In genomic region chr11:55102015-55102414, GRCm38 (mm10) we compare ENCODE assay signal across 29 mouse cellular contexts. TPM values are rescaled to one million over a fixed set of nuclear protein-coding genes. Genes with fewer than 3 reads are reported as not detected.
DNase-seq lines count a peak whose midpoint lies in the region; ATAC-seq and TF ChIP-seq lines count a peak whose summit lies in the region.
"Had no signal": no experiment of that assay in that cellular context is flagged by ENCODE, and none has a peak within 500 bp of the region (broad histone marks: within the 10 kb centered on the region; RNA-seq: fewer than 3 reads in every experiment).

No protein-coding gene starts in this region.

- H3K9ac ChIP-seq in MEL (ENCODE audit: control insufficient read depth, low read depth, low read length, poor library complexity, severe bottlenecking), result no peak overlapping the region
- no peak overlapping the region for H3K9ac ChIP-seq in kidney, embryonic 14.5 days (ENCODE audit: low read depth, low read length)
- H3K9ac ChIP-seq: embryonic facial prominence, embryonic 13.5 days; embryonic facial prominence, embryonic 15.5 days; forebrain, embryonic 13.5 days; forebrain, embryonic 15.5 days; forebrain, postnatal 0 days had no signal

- H3K4me3 ChIP-seq in testis, adult 2 months (ENCODE audit: control insufficient read depth, low read depth, low read length), result peak overlapping the region; percentile 1
- H3K4me3 ChIP-seq in MEL (ENCODE audit: control insufficient read depth in 1 of 2, insufficient read depth in 1 of 2, low read depth in 2 of 2, low read length in 2 of 2), result no peak overlapping the region
- H3K4me3 ChIP-seq in kidney, embryonic 14.5 days (ENCODE audit: low read length), result no peak overlapping the region
- H3K4me3 ChIP-seq: embryonic facial prominence, embryonic 13.5 days; embryonic facial prominence, embryonic 15.5 days; forebrain, embryonic 13.5 days; forebrain, embryonic 15.5 days had no signal

- TF ChIP-seq EP300 in MEL (IDR thresholded peaks at IDR 0.05; ENCODE audit: low read depth in 1 of 2, low read length in 2 of 2), result no peak

- DNase-seq in cerebellum, adult 9-10 months, result peak; percentile 26
- no peak for DNase-seq in testis, postnatal 14 days (ENCODE audit: low spot score)
- no peak for DNase-seq in MEL (ENCODE audit: low read depth, low spot score)
- DNase-seq: adrenal gland, adult 2 months; adrenal gland, postnatal 10 days; adrenal gland, postnatal 25 days; B cell, adult 2 months; cerebellum, adult 11-12 months; cerebellum, adult 2 months; cerebellum, adult 9-11 months; cerebellum, postnatal 14 days; cerebellum, postnatal 36 days; embryo, embryonic 11 days; forebrain, postnatal 0 days had no signal

- WGBS in kidney, embryonic 14.5 days, result 93% methylated on average over 3 of the region's 3 CpGs

- no peak for TF ChIP-seq POLR2A in testis, adult 2 months (IDR thresholded peaks at IDR 0.05; ENCODE audit: control insufficient read depth, low read depth, low read length)
- TF ChIP-seq POLR2A in MEL (IDR thresholded peaks at IDR 0.05; ENCODE audit: control insufficient read depth in 1 of 2, insufficient read depth in 1 of 2, low read depth in 1 of 2, low read length in 2 of 2, poor library complexity in 1 of 2), result no peak

- H3K4me1 ChIP-seq in testis, adult 2 months (ENCODE audit: control insufficient read depth, insufficient read depth, low read length), result peaks cover 10% of the 10 kb centered on the region
- peaks cover 6 to 13% of the 10 kb centered on the region in 2 experiments for H3K4me1 ChIP-seq in MEL (ENCODE audit: control insufficient read depth in 1 of 2, insufficient read depth in 2 of 2, low read length in 2 of 2)
- H3K4me1 ChIP-seq in kidney, embryonic 14.5 days (ENCODE audit: control insufficient read depth, insufficient read depth, low read length), result 0 out of 2 replicates have a peak, but pooled peaks cover 4% of the 10 kb centered on the region

- H3K9me3 ChIP-seq in MEL (replicated peaks; ENCODE audit: insufficient read depth, low read length), result no peaks in the 10 kb centered on the region
- H3K9me3 ChIP-seq in kidney, embryonic 14.5 days (ENCODE audit: control insufficient read depth, low read length), result no peaks in the 10 kb centered on the region
- H3K9me3 ChIP-seq: embryonic facial prominence, embryonic 13.5 days; embryonic facial prominence, embryonic 15.5 days; forebrain, embryonic 13.5 days; forebrain, embryonic 15.5 days had no signal

- no peak for TF ChIP-seq RAD21 in MEL (IDR thresholded peaks at IDR 0.05; ENCODE audit: low read depth, low read length)

- ATAC-seq in cerebellum, adult (ENCODE audit: insufficient number of reproducible peaks, low FRiP score, low TSS enrichment), result no peak
- ATAC-seq in kidney, embryonic 14.5 days (ENCODE audit: low FRiP score, low TSS enrichment), result no peak
- ATAC-seq: CD4-positive, CD25-positive, alpha-beta regulatory T cell, adult 4 months; forebrain, embryonic 13.5 days; forebrain, embryonic 15.5 days; forebrain, postnatal 0 days had no signal

- H3K27ac ChIP-seq in testis, adult 2 months (ENCODE audit: control insufficient read depth, insufficient read depth, low read depth, low read length), result no peak overlapping the region
- no peak overlapping the region for H3K27ac ChIP-seq in MEL (ENCODE audit: control insufficient read depth, low read depth, low read length)
- H3K27ac ChIP-seq in kidney, embryonic 14.5 days (ENCODE audit: low read depth, low read length), result no peak overlapping the region
- H3K27ac ChIP-seq: embryonic facial prominence, embryonic 13.5 days; embryonic facial prominence, embryonic 15.5 days; forebrain, embryonic 13.5 days; forebrain, embryonic 15.5 days had no signal

- no peak for TF ChIP-seq CTCF in testis, adult 2 months (IDR thresholded peaks at IDR 0.05; ENCODE audit: control insufficient read depth, insufficient read depth, insufficient replicate concordance, low read depth, low read length)
- no peak for TF ChIP-seq CTCF in MEL (IDR thresholded peaks at IDR 0.05 in 2 of 3, conservative IDR thresholded peaks at IDR 0.05 in 1 of 3; ENCODE audit: control insufficient read depth in 1 of 3, insufficient read depth in 1 of 3, low read depth in 2 of 3, low read length in 3 of 3, poor library complexity in 1 of 3, severe bottlenecking in 1 of 3)

- H3K79me2 ChIP-seq in MEL (ENCODE audit: control insufficient read depth, insufficient read depth, low read length, poor library complexity), result no peaks in the 10 kb centered on the region

- H3K36me3 ChIP-seq in testis, adult 2 months (ENCODE audit: control insufficient read depth, insufficient read depth, low read length), result no peaks in the 10 kb centered on the region; the same call in 1 of the 2 replicates
- peaks cover 0 to 5% of the 10 kb centered on the region in 2 experiments; a peak in 2 of 4 replicates for H3K36me3 ChIP-seq in MEL (ENCODE audit: control insufficient read depth in 1 of 2, insufficient read depth in 2 of 2, low read length in 2 of 2)
- no peaks in the 10 kb centered on the region for H3K36me3 ChIP-seq in kidney, embryonic 14.5 days (ENCODE audit: control insufficient read depth, insufficient read depth, low read length)
- H3K36me3 ChIP-seq: embryonic facial prominence, embryonic 15.5 days; forebrain, embryonic 15.5 days; G1E had no signal

- H3K4me2 ChIP-seq in kidney, embryonic 14.5 days (replicated peaks; ENCODE audit: low read depth, low read length), result no peak overlapping the region
- H3K4me2 ChIP-seq: embryonic facial prominence, embryonic 13.5 days; embryonic facial prominence, embryonic 15.5 days; forebrain, embryonic 13.5 days; forebrain, embryonic 15.5 days had no signal

- no peaks in the 10 kb centered on the region for H3K27me3 ChIP-seq in testis, adult 2 months (ENCODE audit: control insufficient read depth, insufficient read depth, low read length)
- H3K27me3 ChIP-seq in MEL (ENCODE audit: control insufficient read depth in 1 of 2, insufficient read depth in 2 of 2, low read length in 2 of 2), result no peaks in the 10 kb centered on the region
- H3K27me3 ChIP-seq in kidney, embryonic 14.5 days (ENCODE audit: control insufficient read depth, insufficient read depth, low read length), result no peaks in the 10 kb centered on the region
- H3K27me3 ChIP-seq: CH12.LX; embryonic facial prominence, embryonic 13.5 days; embryonic facial prominence, embryonic 15.5 days; forebrain, embryonic 13.5 days; forebrain, embryonic 15.5 days had no signal

TF ChIP-seq in MEL, 35 proteins besides CTCF, POLR2A, EP300 and RAD21:
- TF ChIP-seq USF1 (IDR thresholded peaks at IDR 0.05; ENCODE audit: low read depth, low read length) (0 out of 2 replicates have a peak, but pooled peaks have one; percentile 19), MYC (IDR thresholded peaks at IDR 0.05; ENCODE audit: low read depth, low read length) (no peak)

RNA-seq across cellular contexts. Expression of gene Gm2a, which starts 4.1 kb away (rescaled TPM):
- polyA plus RNA-seq in testis, adult 2 months (2012; rRNA removed), result 115 and 137 TPM in 2 replicates
- 0.19 and 0.42 TPM in 2 replicates for total RNA-seq in MEL (2012; rRNA removed)
- under 1 TPM in 1 of 2 experiments, not detected in 1; 0.52 TPM for polyA plus RNA-seq in MEL (2012; ENCODE audit: insufficient read depth in 1 of 2, insufficient read length in 2 of 2, low read depth in 1 of 2, low replicate concordance in 2 of 2, missing spikeins in 1 of 2)
- polyA plus RNA-seq in kidney, embryonic 14.5 days (2014; fragmentation: Nextera tagmentation; extraction: Ambion mirVana), result 27.3 and 33.6 TPM in 2 replicates
- polyA plus RNA-seq: G1E had no signal

RNA-seq across cellular contexts. Expression of gene Ccdc69, which starts 24.1 kb away (rescaled TPM):
- polyA plus RNA-seq in testis, adult 2 months (2012; rRNA removed), result 2.1 and 2.2 TPM in 2 replicates
- total RNA-seq in MEL (2012; rRNA removed), result 0.31 and 0.72 TPM in 2 replicates
- polyA plus RNA-seq in MEL (2012; ENCODE audit: insufficient read depth in 1 of 2, insufficient read length in 2 of 2, low read depth in 1 of 2, low replicate concordance in 2 of 2, missing spikeins in 1 of 2), result under 1 TPM in 1 of 2 experiments, not detected in 1; 0.42 TPM
- 3.5 and 3.6 TPM in 2 replicates for polyA plus RNA-seq in kidney, embryonic 14.5 days (2014; fragmentation: Nextera tagmentation; extraction: Ambion mirVana)
- total RNA-seq: G1E had no signal
- polyA plus RNA-seq: G1E had no signal

RNA-seq across cellular contexts. Expression of gene Slc36a3, which starts 49.5 kb away (rescaled TPM):
- polyA plus RNA-seq in testis, adult 2 months (2012; rRNA removed), result 87.6 and 103 TPM in 2 replicates
- total RNA-seq in MEL (2012; rRNA removed), result 0.12 and 0.13 TPM in 2 replicates
- polyA plus RNA-seq in MEL (2012; ENCODE audit: insufficient read depth in 1 of 2, insufficient read length in 2 of 2, low read depth in 1 of 2, low replicate concordance in 2 of 2, missing spikeins in 1 of 2), result under 1 TPM in 1 of 2 experiments, not detected in 1; 0.15 TPM
- not detected in 2 replicates for polyA plus RNA-seq in kidney, embryonic 14.5 days (2014; fragmentation: Nextera tagmentation; extraction: Ambion mirVana)
- total RNA-seq: adrenal gland, adult 2 months; adrenal gland, postnatal 10 days; adrenal gland, postnatal 25 days; adrenal gland, postnatal 4 days; common myeloid progenitor, adult 5-6 weeks; forebrain, postnatal 0 days had no signal
- polyA plus RNA-seq: brain, embryonic 14.5 days; cerebellum, adult 2 months; embryonic facial prominence, embryonic 11.5 days; embryonic facial prominence, embryonic 13.5 days; embryonic facial prominence, embryonic 15.5 days; forebrain, embryonic 11.5 days; forebrain, embryonic 13.5 days; forebrain, embryonic 15.5 days; forebrain, postnatal 0 days; G1E had no signal

Comparison
In these comparisons a context has a peak if more than half of its experiments do, and no peak if none do; other contexts are left out.
1. RNA of gene Gm2a, which starts 4.1 kb away (polyA plus RNA-seq): 115 to 137 TPM in testis, adult 2 months and 27.3 to 33.6 TPM in kidney, embryonic 14.5 days; 0.52 TPM in MEL; every median in the first group is over 10 times any median in the second.
2. RNA of gene Slc36a3, which starts 49.5 kb away (polyA plus RNA-seq): 87.6 to 103 TPM in testis, adult 2 months; 0.15 TPM in MEL and not detected in kidney, embryonic 14.5 days; every median in the first group is over 10 times any median in the second.